Mouse (Mus musculus) embryo, embryonic 10 days (tissue): Measurements from ENCODE around the gene Prrc2b.

ENCODE experiments used
- DNase-seq: peaks from one replicate; pipeline ENCODE4 v3.0.0-alpha.2; 2015; ENCODE audit warnings: low spot score

Gene Prrc2b

DNA sequence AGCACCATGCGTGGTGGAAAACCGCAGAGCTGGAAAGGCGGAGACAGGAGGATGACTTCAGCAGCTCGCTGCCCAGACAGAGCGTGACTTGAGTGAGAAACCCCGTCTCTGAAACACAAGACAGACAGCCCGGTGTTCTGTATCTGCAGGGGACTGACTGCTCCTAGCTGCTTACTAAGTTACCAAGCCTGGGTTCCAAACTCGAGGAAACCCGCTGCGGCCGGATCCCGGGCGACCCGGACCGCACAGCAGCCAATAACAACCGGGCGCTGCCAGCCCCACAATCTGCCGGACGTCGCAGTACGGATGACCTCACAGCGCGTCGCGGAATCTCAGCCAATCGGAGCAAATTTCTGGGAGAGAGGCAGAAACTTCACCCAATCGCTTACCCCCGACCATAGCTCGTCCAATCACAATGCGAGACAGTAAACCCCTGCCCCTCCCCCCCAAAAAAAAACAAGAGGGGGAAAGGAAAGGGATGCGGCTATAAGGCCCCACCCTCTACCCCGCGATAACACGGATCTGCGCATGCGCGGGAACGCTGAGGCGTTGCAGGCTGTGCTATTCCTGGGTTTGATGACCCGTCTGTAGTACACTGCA is 13.1 kb upstream of the Prrc2b start:
- DNase-seq = peak; percentile 99

- no peak for DNase-seq
Measured at GRCm38 (mm10) chr2:32139377-32139776, 11.5 kb upstream of the Prrc2b start.

DNA sequence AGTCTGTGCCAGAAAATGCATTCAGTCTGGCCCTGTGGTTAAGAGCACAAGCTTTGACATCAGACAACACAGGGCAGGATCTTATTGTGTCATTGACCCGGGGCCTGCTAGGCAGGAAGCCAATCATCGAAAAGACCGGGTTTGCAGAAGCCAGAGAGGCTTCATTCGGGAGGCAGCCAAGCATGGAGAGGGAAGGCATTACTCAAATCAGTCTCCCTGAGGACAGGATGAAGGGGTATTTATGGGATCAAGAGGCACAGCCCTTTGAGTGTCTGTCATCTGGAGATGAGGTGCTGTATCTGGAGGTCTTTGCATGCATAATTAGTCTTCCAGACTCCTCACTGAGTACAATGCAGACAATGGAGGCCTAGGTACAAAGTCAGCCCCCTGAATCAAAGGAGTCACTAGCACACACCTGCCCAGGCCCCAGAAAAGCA is 10.4 kb upstream of the Prrc2b start:
- DNase-seq = no peak

DNA sequence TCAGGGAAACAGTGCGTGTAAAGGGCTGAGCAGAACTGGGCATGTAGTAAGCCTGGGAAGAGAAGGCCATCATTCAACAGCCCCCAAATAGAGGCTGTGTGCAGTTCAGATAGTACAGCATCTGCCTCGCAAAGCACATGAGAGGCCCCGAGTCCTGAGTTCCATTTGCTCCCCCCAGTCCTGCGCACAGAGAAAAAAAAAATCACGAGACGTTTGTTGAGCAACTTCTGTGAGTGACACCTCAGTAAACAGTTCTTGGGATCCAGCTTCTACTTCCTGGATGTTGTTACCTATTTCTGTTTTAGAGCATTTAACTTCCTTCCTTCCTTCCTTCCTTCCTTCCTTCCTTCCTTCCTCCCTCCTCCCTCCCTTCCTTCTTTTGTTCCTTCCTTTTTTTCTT is 9.3 kb upstream of the Prrc2b start:
- DNase-seq = no peak

DNA sequence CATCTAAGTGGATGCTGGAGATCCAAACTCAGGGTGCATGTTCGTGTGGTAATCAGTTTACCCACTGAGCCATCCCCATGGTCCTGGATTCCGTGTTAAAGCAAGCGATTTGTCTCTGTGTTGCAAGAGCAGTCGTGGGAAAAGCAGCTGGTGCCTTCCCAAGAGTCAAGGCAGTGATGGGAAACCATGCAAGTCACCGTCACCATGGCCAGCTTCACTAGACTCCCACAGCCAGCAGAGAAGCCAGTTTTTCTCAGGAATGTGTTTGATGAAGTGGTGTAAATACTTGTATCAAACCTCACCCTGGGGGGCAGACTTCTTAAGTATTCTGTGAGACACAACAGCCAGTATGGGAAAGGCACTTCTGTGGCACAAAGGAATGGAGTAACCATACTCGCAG is 8.5 kb upstream of the Prrc2b start:
- DNase-seq = no peak

DNA sequence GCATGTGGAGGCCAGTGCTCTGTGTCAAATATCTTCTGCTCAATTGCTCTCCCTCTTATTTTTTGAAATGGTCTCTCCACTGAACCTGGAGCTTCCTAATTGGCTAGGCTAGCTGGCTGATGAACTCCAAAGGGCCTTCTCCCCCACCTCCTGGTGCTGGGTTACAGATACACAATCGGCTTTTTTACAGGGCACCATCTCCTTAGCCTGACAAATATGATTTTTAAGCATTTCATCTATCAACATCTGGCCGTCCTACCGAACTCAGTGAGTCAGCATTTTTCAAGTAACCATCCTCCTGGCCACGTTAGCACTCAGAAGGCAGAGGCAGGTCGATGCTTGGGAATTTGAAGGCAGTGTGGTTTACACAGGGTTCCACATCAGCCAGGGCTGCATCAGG is 6.2 kb upstream of the Prrc2b start:
- DNase-seq = no peak

- no peak for DNase-seq
Measured at GRCm38 (mm10) chr2:32146617-32147162, 4.2 kb upstream of the Prrc2b start.

GRCm38 (mm10) chr2:32150135-32150534 is 747 bp upstream of the Prrc2b start:
- DNase-seq = no peak

DNA sequence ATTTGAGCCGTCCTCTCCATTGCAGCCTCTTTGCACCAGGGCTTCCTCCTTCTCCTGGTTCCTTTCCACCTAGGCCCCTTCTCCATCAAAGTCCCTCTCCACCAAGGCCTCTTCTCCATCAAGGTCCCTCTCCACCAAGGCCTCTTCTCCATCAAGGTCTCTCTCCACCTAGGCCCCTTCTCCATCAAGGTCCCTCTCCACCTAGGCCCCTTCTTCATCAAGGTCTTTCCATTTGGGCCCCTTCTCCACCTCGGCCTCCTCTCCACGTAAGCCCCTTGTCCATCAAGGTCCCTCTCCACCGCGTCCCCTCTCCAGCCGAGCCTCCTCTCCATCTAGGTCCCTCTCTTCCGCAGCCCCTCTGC is 339 bp upstream of the Prrc2b start:
- DNase-seq = no peak

GRCm38 (mm10) chr2:32151660-32152366 is 931 bp downstream of the Prrc2b start:
- DNase-seq = peak; percentile 71

DNA sequence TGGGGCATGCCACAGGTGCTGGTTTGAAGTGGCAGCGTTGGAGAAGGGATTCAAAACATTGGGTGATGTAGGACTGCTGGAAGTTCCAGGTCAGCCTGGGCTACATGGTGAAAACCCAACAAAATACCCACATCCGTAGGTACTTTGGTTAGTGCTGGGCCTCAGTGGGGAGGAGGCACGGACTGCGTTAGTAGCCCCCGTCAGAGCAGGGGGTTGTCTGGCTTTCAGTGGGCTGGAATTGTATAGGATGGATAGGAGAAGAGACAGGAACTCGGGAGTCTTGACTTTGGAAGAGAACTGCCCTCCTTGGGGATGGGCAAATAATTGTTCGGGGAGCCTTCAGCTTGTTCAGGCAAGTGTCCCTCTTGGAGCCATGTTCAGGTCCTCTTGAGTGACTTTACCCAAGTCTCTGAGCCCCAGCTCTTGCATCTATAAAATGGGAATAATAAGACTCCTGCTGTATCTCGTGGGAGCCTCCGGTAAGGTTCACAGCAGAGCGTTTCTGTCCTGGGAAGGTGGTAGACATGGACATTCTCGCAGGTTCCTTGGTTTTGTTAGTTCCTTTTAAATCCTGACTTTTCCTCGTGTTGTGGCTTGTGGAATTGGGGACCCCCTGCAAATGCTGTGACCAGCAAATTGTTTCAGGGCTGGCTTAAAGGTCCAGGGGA is 1.6 kb downstream of the Prrc2b start:
- DNase-seq = no peak

DNA sequence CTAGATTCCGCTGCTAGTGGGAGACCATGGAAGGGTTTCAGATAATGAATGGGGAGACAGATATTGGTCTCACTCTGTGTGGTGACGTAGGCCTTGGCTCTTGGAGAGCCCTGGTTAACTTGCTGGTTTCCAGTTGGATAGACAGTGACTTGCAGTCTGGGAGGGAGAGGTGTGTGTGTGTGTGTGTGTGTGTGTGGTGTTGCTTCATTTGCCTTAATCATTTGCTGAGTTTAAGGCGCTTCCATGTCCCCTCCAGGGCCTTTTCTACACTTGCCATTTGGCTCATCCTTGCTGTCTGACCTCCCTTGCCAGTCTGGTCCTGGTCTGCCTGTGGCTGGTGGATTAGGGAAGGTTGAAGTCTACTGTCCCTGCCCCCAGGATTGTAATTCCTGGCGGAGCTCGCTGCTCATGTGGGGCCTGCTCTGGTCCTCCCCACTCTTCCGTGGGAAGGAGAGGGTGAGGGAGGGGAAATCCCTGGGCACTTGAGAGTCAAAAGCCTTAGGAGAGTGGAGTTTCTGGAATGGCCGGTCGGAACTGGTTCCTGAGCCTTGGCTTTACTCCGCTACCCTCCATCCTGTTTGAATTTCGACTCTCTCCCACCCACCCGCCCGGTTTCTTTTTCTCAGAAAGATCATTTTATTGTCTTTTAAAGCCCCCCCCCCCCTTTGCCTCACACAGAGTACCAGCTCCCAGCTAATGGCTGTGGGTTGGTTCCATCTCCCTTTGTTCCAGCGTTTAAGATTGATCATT is 2.3 kb downstream of the Prrc2b start:
- DNase-seq = no peak

- no peak for DNase-seq
Measured at GRCm38 (mm10) chr2:32153791-32154119, 2.9 kb downstream of the Prrc2b start.

DNA sequence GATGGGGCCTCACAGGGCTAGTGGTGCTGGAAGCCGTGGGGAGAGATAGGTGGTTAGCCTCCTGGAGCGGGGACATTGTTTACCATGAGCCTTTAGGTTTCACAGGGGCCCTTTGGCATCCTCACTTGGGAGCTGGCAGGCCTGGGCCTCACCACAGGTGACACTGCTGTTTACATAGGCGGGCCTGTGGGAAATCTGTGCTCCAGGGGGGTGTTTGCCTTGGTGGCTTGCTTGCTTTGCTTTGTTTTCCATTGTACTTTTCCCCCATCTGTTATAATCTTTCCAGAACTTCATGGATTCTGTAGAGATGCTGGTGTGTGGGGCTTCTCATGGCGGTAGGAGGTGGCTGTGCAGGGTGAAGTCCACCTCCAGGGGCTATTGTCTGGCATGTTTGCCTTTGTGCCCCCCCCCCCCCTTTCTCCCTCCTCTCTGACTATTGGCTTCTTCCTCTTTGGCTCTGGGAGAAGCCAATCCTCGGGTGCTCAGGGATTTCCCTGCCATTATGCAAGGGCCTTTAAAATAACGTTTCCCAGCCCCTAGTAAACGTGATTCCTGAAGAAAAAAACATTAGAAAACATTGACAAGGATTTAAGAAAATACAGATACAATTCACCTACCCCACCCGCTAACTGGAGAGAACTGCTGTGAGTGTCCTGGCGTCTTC is 3.6 kb downstream of the Prrc2b start:
- DNase-seq = no peak

- DNase-seq = no peak
Measured at GRCm38 (mm10) chr2:32154998-32155541, 4.2 kb downstream of the Prrc2b start.

DNA sequence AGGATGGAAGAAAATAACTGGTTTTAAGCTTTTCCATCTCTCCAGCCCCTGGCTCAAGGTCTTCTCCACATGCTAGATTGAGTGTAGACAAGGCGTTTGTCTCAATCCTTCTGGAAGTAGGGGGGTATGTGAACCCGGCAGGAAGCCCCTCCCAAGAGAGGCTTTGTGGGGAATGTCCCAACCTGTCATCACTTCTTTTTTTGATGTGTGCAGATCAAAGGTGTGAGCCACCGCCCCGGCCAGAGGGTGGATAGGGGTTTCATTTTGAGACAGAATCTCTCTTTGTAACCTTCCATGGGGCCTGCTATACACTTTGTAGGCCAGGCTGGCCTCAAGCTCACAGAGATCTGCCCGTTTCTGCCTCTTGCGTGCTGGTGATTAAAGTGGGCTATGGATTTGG is 4.7 kb downstream of the Prrc2b start:
- DNase-seq = no peak

DNA sequence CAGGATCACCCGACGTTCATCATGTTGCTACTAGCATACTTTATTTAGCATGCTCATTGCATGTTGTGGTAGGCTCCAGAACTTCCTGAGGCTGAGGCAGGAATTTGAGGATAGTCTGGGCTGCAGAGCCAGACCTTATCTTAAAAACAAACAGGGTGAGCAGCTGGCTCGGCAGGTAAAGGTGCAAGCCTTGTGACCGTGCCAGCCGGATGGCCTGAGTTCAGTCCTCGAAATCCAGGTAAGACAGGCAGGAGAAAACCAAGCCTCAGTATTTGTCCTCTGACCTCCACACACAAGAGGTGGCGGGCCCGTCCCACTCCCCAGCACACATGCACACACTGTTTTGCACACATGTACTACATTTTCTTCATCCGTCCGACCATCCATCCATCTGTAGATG is 5.8 kb downstream of the Prrc2b start:
- DNase-seq = no peak

DNA sequence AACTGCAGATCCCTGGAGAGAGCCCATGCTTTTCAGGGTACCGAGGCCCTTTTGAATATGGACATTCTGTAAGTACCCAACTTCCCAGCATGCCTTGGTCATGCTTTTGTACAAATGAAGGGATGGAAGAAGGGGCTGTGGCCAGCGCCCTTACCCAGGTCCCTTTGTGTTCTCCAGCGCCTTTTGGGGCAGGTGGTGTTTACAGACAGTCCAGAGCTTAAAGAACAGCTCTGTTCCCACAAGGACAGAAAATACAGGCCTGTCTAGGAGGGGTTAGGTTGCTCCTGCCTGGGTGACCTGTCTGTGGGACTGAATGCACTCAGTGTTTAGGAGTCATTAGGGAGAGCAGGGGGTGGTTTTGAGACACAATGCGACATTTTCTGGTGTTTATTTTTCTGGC is 6.4 kb downstream of the Prrc2b start:
- DNase-seq = no peak

GRCm38 (mm10) chr2:32158616-32159239 is 7.8 kb downstream of the Prrc2b start:
- DNase-seq = no peak

GRCm38 (mm10) chr2:32160525-32160924 is 9.6 kb downstream of the Prrc2b start:
- DNase-seq = no peak

- DNase-seq = no peak
Measured at GRCm38 (mm10) chr2:32160967-32161366, 10.1 kb downstream of the Prrc2b start.
